Mouse (Mus musculus): ENCODE data around the gene Clip2. TPM values are rescaled to one million over a fixed set of nuclear protein-coding genes. Genes with fewer than 3 reads are reported as not detected.

The Clip2 gene
- 11.2 and 12.0 TPM in 2 replicates for polyA plus RNA-seq (2016; fragmentation: Nextera tagmentation; extraction: Ambion mirVana)

- no peaks in the 10 kb centered on the region for H3K27me3 ChIP-seq (replicated peaks)
- H3K4me3 ChIP-seq = peak within 1 kb of the TSS; percentile 89
- peak within 1 kb of the TSS; percentile 88 for H3K9ac ChIP-seq
- H3K27ac ChIP-seq = peak within 1 kb of the TSS; percentile 96
- peak; percentile 92 for ATAC-seq (ENCODE audit: low FRiP score, low read depth)
- 1% methylated on average over 61 of the region's 61 CpGs for WGBS
- peaks cover 49% of the 10 kb centered on the region for H3K4me1 ChIP-seq
- no peaks in the 10 kb centered on the region for H3K36me3 ChIP-seq
- no peaks in the 10 kb centered on the region for H3K9me3 ChIP-seq
- H3K4me2 ChIP-seq (replicated peaks) = peak within 1 kb of the TSS; percentile 87
These were observed at the start of gene Clip2 for GRCm38 (mm10) chr5:134552110-134552972. Gene Clip2 (minus strand): TSS chr5:134552434.

- H3K4me3 ChIP-seq = no peak overlapping the region
- ATAC-seq (ENCODE audit: low FRiP score, low read depth) = no peak
- H3K9ac ChIP-seq = no peak overlapping the region
- no peaks in the 10 kb centered on the region for H3K27me3 ChIP-seq (replicated peaks)
- no peaks in the 10 kb centered on the region for H3K9me3 ChIP-seq
- no peak overlapping the region for H3K4me2 ChIP-seq (replicated peaks)
- H3K4me1 ChIP-seq = no peaks in the 10 kb centered on the region
- H3K27ac ChIP-seq = no peak overlapping the region
- H3K36me3 ChIP-seq = peaks cover 76% of the 10 kb centered on the region
- WGBS = 90% methylated on average over 10 of the region's 10 CpGs
These were observed 45.5 kb upstream of the Clip2 start for GRCm38 (mm10) chr5:134597711-134598110.

DNA sequence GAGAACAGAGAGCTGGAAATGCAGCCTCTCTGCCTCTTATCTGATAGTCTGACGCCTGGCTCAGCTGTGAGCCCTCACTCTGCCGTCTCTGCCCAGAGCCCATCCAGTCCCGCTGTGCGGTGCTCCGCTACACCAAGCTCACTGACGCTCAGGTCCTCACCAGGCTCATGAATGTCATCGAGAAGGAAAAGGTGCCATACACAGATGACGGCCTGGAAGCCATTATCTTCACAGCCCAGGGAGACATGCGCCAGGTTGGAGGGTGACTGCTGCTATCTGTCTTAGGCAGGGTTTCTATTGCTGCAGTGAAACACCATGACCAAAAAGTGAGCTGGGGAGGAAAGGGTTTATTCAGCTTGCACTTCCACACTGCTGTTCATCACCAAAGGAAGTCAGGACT, 40.9 kb upstream of the Clip2 start:
- Histone ChIP-seq H3K27ac (no peak overlapping the region), H3K4me2 (replicated peaks) (no peak overlapping the region), H3K9ac (no peak overlapping the region), H3K9me3 (no peaks in the 10 kb centered on the region), H3K4me1 (no peaks in the 10 kb centered on the region), H3K36me3 (peaks cover 87% of the 10 kb centered on the region), H3K4me3 (no peak overlapping the region), H3K27me3 (replicated peaks) (no peaks in the 10 kb centered on the region)
- WGBS = 90% methylated on average over 9 of the region's 9 CpGs
- no peak for ATAC-seq (ENCODE audit: low FRiP score, low read depth)

DNA sequence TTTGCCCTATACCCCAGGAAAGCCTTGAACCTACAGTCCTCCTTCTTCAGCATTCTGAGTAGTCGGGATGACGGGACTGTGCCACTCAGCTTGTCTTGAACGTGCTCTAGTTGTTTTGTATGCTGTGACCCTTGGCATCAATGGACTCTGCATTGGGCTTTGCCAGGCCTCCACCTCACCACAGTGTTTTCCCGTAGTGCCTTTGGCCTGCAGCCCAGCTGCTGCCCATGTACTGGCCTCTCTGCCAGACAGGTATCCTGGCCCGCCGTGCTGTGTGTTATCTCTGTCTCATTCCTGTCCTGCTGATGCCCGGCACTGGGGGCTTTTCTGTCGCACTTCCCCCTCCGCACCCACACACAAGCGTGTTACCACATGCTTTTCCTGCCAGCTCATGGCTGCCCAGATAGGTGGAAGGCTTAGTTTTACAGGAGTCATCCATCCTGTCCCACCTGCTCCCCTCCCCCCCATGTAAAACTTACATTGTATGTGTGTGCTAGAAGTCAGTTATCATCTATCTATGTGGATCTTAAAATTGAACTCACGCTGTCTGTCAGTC, 39.9 kb upstream of the Clip2 start:
- WGBS = 94% methylated on average over 11 of the region's 11 CpGs
- Histone ChIP-seq H3K27me3 (replicated peaks) (no peaks in the 10 kb centered on the region), H3K4me3 (no peak overlapping the region), H3K4me2 (replicated peaks) (no peak overlapping the region), H3K36me3 (peaks cover 81% of the 10 kb centered on the region), H3K27ac (no peak overlapping the region), H3K9ac (no peak overlapping the region), H3K4me1 (no peaks in the 10 kb centered on the region), H3K9me3 (no peaks in the 10 kb centered on the region)
- ATAC-seq (ENCODE audit: low FRiP score, low read depth) = no peak

GRCm38 (mm10) chr5:134589900-134590299, 37.7 kb upstream of the Clip2 start:
- WGBS = 86% methylated on average over 3 of the region's 3 CpGs
- H3K4me1 ChIP-seq = no peaks in the 10 kb centered on the region
- H3K9me3 ChIP-seq = no peaks in the 10 kb centered on the region
- no peak overlapping the region for H3K4me2 ChIP-seq (replicated peaks)
- peaks cover 68% of the 10 kb centered on the region for H3K36me3 ChIP-seq
- no peak overlapping the region for H3K27ac ChIP-seq
- H3K4me3 ChIP-seq = no peak overlapping the region
- no peak for ATAC-seq (ENCODE audit: low FRiP score, low read depth)
- H3K9ac ChIP-seq = no peak overlapping the region
- H3K27me3 ChIP-seq (replicated peaks) = no peaks in the 10 kb centered on the region

DNA sequence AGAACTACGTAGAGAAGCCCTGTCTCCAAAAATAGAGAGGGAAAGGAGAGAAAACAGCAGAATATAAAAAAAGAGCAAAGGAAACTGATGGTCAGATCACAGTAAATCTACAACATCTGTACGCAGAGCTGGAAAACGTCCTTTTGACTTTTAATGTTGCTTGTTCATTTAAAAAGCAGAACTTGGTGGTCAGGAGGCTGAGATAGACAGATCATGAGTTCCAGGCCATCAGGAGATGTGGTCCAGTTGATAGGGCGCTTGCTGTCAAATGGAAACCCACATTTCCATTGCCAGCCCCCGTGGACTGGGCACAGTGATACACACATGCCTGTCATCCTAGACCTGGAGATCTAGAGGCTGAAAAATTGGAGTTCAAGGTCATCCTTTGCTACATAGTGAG, 32.6 kb upstream of the Clip2 start:
- H3K9me3 ChIP-seq = no peaks in the 10 kb centered on the region
- WGBS = 94% methylated on average over 5 of the region's 5 CpGs
- ATAC-seq (ENCODE audit: low FRiP score, low read depth) = no peak
- no peak overlapping the region for H3K27ac ChIP-seq
- peaks cover 9% of the 10 kb centered on the region for H3K4me1 ChIP-seq
- H3K9ac ChIP-seq = no peak overlapping the region
- H3K36me3 ChIP-seq = peaks cover 22% of the 10 kb centered on the region; the same call in 1 of the 2 replicates
- H3K4me3 ChIP-seq = no peak overlapping the region
- no peaks in the 10 kb centered on the region for H3K27me3 ChIP-seq (replicated peaks)
- no peak overlapping the region for H3K4me2 ChIP-seq (replicated peaks)

GRCm38 (mm10) chr5:134583884-134584213, 31.6 kb upstream of the Clip2 start:
- H3K4me3 ChIP-seq = no peak overlapping the region
- no peak overlapping the region for H3K27ac ChIP-seq
- WGBS = 84% methylated on average over 3 of the region's 3 CpGs
- peaks cover 9% of the 10 kb centered on the region for H3K4me1 ChIP-seq
- no peak for ATAC-seq (ENCODE audit: low FRiP score, low read depth)
- no peak overlapping the region for H3K9ac ChIP-seq
- H3K9me3 ChIP-seq = no peaks in the 10 kb centered on the region
- H3K27me3 ChIP-seq (replicated peaks) = no peaks in the 10 kb centered on the region
- H3K36me3 ChIP-seq = peaks cover 19% of the 10 kb centered on the region; the same call in 1 of the 2 replicates
- H3K4me2 ChIP-seq (replicated peaks) = peak overlapping the region; percentile 82

GRCm38 (mm10) chr5:134583006-134583883, 31.0 kb upstream of the Clip2 start:
- H3K27ac ChIP-seq = no peak overlapping the region
- peak overlapping the region; percentile 71 for H3K4me3 ChIP-seq
- H3K4me1 ChIP-seq = peaks cover 9% of the 10 kb centered on the region
- no peak for ATAC-seq (ENCODE audit: low FRiP score, low read depth)
- H3K36me3 ChIP-seq = peaks cover 13% of the 10 kb centered on the region; the same call in 1 of the 2 replicates
- peak overlapping the region; percentile 82 for H3K4me2 ChIP-seq (replicated peaks)
- H3K27me3 ChIP-seq (replicated peaks) = no peaks in the 10 kb centered on the region
- H3K9me3 ChIP-seq = no peaks in the 10 kb centered on the region
- 33% methylated on average over 15 of the region's 15 CpGs for WGBS
- H3K9ac ChIP-seq = peak overlapping the region; percentile 64

- peak overlapping the region; percentile 82 for H3K4me2 ChIP-seq (replicated peaks)
- no peaks in the 10 kb centered on the region for H3K9me3 ChIP-seq
- peak overlapping the region; percentile 64 for H3K9ac ChIP-seq
- H3K27me3 ChIP-seq (replicated peaks) = no peaks in the 10 kb centered on the region
- H3K4me1 ChIP-seq = peaks cover 9% of the 10 kb centered on the region
- peak; percentile 93 for ATAC-seq (ENCODE audit: low FRiP score, low read depth)
- H3K36me3 ChIP-seq = peaks cover 12% of the 10 kb centered on the region; the same call in 1 of the 2 replicates
- no peak overlapping the region for H3K27ac ChIP-seq
- H3K4me3 ChIP-seq = peak overlapping the region; percentile 71
- 8% methylated on average over 30 of the region's 30 CpGs for WGBS
These were observed 30.1 kb upstream of the Clip2 start for GRCm38 (mm10) chr5:134582221-134582907.

- 86% methylated on average over 5 of the region's 5 CpGs for WGBS
- ATAC-seq (ENCODE audit: low FRiP score, low read depth) = no peak
These were observed 28.9 kb upstream of the Clip2 start, which contains the start of gene Rfc2 for GRCm38 (mm10) chr5:134581146-134581545. Gene Rfc2 (plus strand): TSS chr5:134581366.

GRCm38 (mm10) chr5:134579135-134579534, 26.9 kb upstream of the Clip2 start:
- Histone ChIP-seq H3K36me3 (no peaks in the 10 kb centered on the region), H3K27me3 (replicated peaks) (no peaks in the 10 kb centered on the region), H3K4me3 (no peak overlapping the region), H3K27ac (no peak overlapping the region), H3K9ac (no peak overlapping the region), H3K9me3 (no peaks in the 10 kb centered on the region), H3K4me1 (peaks cover 9% of the 10 kb centered on the region), H3K4me2 (replicated peaks) (no peak overlapping the region)
- WGBS = 60% methylated on average over 3 of the region's 3 CpGs
- ATAC-seq (ENCODE audit: low FRiP score, low read depth) = no peak

More at GRCm38 (mm10) chr5:134581146-134581545, 28.9 kb upstream of the Clip2 start, which contains the start of gene Rfc2:
- H3K36me3 ChIP-seq = peaks cover 4% of the 10 kb centered on the region; the same call in 1 of the 2 replicates
- no peak within 1 kb of the TSS for H3K9ac ChIP-seq
- H3K27ac ChIP-seq = no peak within 1 kb of the TSS
- H3K27me3 ChIP-seq (replicated peaks) = no peaks in the 10 kb centered on the region
- H3K4me1 ChIP-seq = peaks cover 9% of the 10 kb centered on the region
- no peak within 1 kb of the TSS for H3K4me3 ChIP-seq
- H3K9me3 ChIP-seq = no peaks in the 10 kb centered on the region
- no peak within 1 kb of the TSS for H3K4me2 ChIP-seq (replicated peaks)

Data from neural tube, embryonic 12.5 days (tissue).